In genomic region chr10:108619861-108620260, GRCm38 (mm10) we compare ENCODE assay signal across 20 mouse cellular contexts.
"Had no signal": no experiment of that assay in that cellular context is flagged by ENCODE, and none has a peak within 500 bp of the region (broad histone marks: within the 10 kb centered on the region; RNA-seq: fewer than 3 reads in every experiment).

No protein-coding gene starts in this region.

- H3K4me1 ChIP-seq: hindbrain, embryonic 13.5 days; hindbrain, embryonic 15.5 days; kidney, embryonic 15.5 days; limb, embryonic 13.5 days; limb, embryonic 15.5 days; liver, embryonic 12.5 days had no signal

- DNase-seq: gastrocnemius, adult 2 months; gastrocnemius, postnatal 10 days; gastrocnemius, postnatal 36 days; heart, adult 2 months; heart, postnatal 14 days; heart, postnatal 36 days; kidney, adult 11 months; kidney, postnatal 14 days; layer of hippocampus, postnatal 36 days had no signal

- H3K36me3 ChIP-seq: heart, embryonic 13.5 days; heart, embryonic 15.5 days; kidney, embryonic 15.5 days; limb, embryonic 13.5 days; limb, embryonic 15.5 days; liver, embryonic 12.5 days had no signal

- H3K9ac ChIP-seq: heart, embryonic 13.5 days; heart, embryonic 15.5 days; hindbrain, embryonic 13.5 days; hindbrain, embryonic 15.5 days; kidney, embryonic 15.5 days; limb, embryonic 13.5 days; limb, embryonic 15.5 days; liver, embryonic 12.5 days; liver, embryonic 14.5 days had no signal

- H3K27ac ChIP-seq: gastrocnemius, adult 2 months; heart, adult 2 months; heart, embryonic 13.5 days; heart, embryonic 15.5 days; hindbrain, embryonic 13.5 days; hindbrain, embryonic 15.5 days; hindbrain, postnatal 0 days; kidney, embryonic 15.5 days; kidney, postnatal 0 days; limb, embryonic 13.5 days; limb, embryonic 15.5 days; liver, embryonic 12.5 days; liver, embryonic 14.5 days had no signal

- H3K27me3 ChIP-seq: heart, embryonic 13.5 days; heart, embryonic 15.5 days; hindbrain, embryonic 15.5 days; kidney, embryonic 15.5 days; limb, embryonic 13.5 days; limb, embryonic 15.5 days; liver, embryonic 12.5 days had no signal

- H3K4me3 ChIP-seq: gastrocnemius, adult 2 months; heart, adult 2 months; heart, embryonic 13.5 days; heart, embryonic 15.5 days; hindbrain, embryonic 13.5 days; hindbrain, embryonic 15.5 days; kidney, embryonic 15.5 days; limb, embryonic 13.5 days; limb, embryonic 15.5 days; liver, embryonic 12.5 days had no signal
